Mouse (Mus musculus) brain, embryonic 14.5 days (tissue): ENCODE measurements around the gene Zfp704. TPM values are rescaled to one million over a fixed set of nuclear protein-coding genes. Genes with fewer than 3 reads are reported as not detected.

ENCODE experiments used
- DNase-seq: peaks from one replicate; pipeline ENCODE4 v3.0.0-alpha.2; 2011; ENCODE audit warnings: low read depth
- CTCF ChIP-seq: fragments of 200-500 bp; IDR thresholded peaks from 2 replicates; pipeline ENCODE4 v1.5.1; 2012; ENCODE audit warnings: inconsistent platforms, mild to moderate bottlenecking, moderate library complexity, borderline replicate concordance; ENCODE audit not compliant: insufficient read depth, insufficient read length; ENCODE audit errors: extremely low read depth
- POLR2A ChIP-seq: fragments of 200-500 bp; IDR thresholded peaks from 2 replicates; pipeline ENCODE4 v1.6.1; 2012; ENCODE audit warnings: mild to moderate bottlenecking, inconsistent platforms, borderline replicate concordance; ENCODE audit not compliant: poor library complexity, insufficient read depth, insufficient read length, severe bottlenecking; ENCODE audit errors: extremely low read depth
- polyA plus RNA-seq: library from polyadenylated mRNA; depleted of rRNA; stranded (reverse); fragments of >200 nt; gene quantifications from 2 replicates; pipeline ENCODE4 v1.2.3, GENCODE M21; 2012

Gene Zfp704
- polyA plus RNA-seq, 1 experiment: 19.3 TPM

- peak; percentile 91 for DNase-seq
Observed at GRCm38 (mm10) chr3:9400201-9400885, 209.5 kb downstream of the Zfp704 start.

GRCm38 (mm10) chr3:9398271-9398670, 211.6 kb downstream of the Zfp704 start:
- TF ChIP-seq POLR2A (no peak), CTCF (no peak)
- DNase-seq: no peak

More at GRCm38 (mm10) chr3:9400201-9400885, 209.5 kb downstream of the Zfp704 start:
- TF ChIP-seq POLR2A (no peak), CTCF (peak; percentile 13; the same call in 1 of the 2 replicates)
